Mouse (Mus musculus) hindbrain, embryonic 12.5 days (tissue): ENCODE measurements at regions not wholly inside any gene's neighbourhood (a gene's known extent, or its start where the extent isn't known, plus 50 kb on each side); places are given as distances from the start of the nearest gene placed in this dataset.

Experiments used
- ATAC-seq: fragments of 200-750 bp; cut with Nextera tagmentation; 2 replicates; pipeline ENCODE4 v1.8.0; 2017; ENCODE audit warnings: moderate TSS enrichment; ENCODE audit not compliant: low FRiP score
- H3K27ac ChIP-seq: fragments of 300-500 bp; sonication (generic); 2 replicates; pipeline ENCODE4 v1.5.1; 2016; ENCODE audit warnings: mild to moderate bottlenecking
- H3K27me3 ChIP-seq: fragments of 300-500 bp; sonication (generic); 2 replicates; pipeline ENCODE4 v1.6.1; 2016; ENCODE audit warnings: mild to moderate bottlenecking
- H3K36me3 ChIP-seq: fragments of 300-500 bp; sonication (generic); 2 replicates; pipeline ENCODE4 v1.6.1; 2016; ENCODE audit warnings: mild to moderate bottlenecking
- H3K4me1 ChIP-seq: fragments of 300-500 bp; sonication (generic); 2 replicates; pipeline ENCODE4 v1.6.1; 2016
- H3K4me2 ChIP-seq: fragments of 300-500 bp; sonication (generic); replicated peaks from 2 replicates; pipeline ENCODE4 v1.6.1; 2016; ENCODE audit warnings: mild to moderate bottlenecking
- H3K4me3 ChIP-seq: fragments of 300-500 bp; sonication (generic); 2 replicates; pipeline ENCODE4 v1.5.1; 2016; ENCODE audit warnings: mild to moderate bottlenecking
- H3K9ac ChIP-seq: fragments of 300-500 bp; sonication (generic); 2 replicates; pipeline ENCODE4 v1.6.1; 2016; ENCODE audit warnings: mild to moderate bottlenecking, moderate library complexity
- H3K9me3 ChIP-seq: fragments of 300-500 bp; sonication (generic); replicated peaks from 2 replicates; pipeline ENCODE4 v1.6.1; 2016; ENCODE audit warnings: mild to moderate bottlenecking
- WGBS: fragments of 180-500 bp; shearing (Covaris S2); methylation state at CpG from one replicate; pipeline ENCODE4 v1.1.7; 2016; 5-methylcytosine and 5-hydroxymethylcytosine counted together

GRCm38 (mm10) chr2:170275687-170276086, 127.8 kb upstream of the Zfp217 start:
- no peak for ATAC-seq
- Histone ChIP-seq H3K4me1 (no peaks in the 10 kb centered on the region), H3K4me3 (no peak overlapping the region), H3K9me3 (0 out of 2 replicates have a peak, but pooled peaks cover 4% of the 10 kb centered on the region), H3K9ac (no peak overlapping the region), H3K36me3 (no peaks in the 10 kb centered on the region), H3K27ac (no peak overlapping the region), H3K4me2 (no peak overlapping the region), H3K27me3 (no peaks in the 10 kb centered on the region)
- WGBS: 58% methylated on average over 4 of the region's 4 CpGs

- H3K4me1 ChIP-seq: peaks cover 18% of the 10 kb centered on the region
- no peak for ATAC-seq
- H3K36me3 ChIP-seq: no peaks in the 10 kb centered on the region
- no peaks in the 10 kb centered on the region for H3K27me3 ChIP-seq
- no peak overlapping the region for H3K9ac ChIP-seq
- H3K4me3 ChIP-seq: no peak overlapping the region
- 0 out of 2 replicates have a peak, but pooled peaks cover 4% of the 10 kb centered on the region for H3K9me3 ChIP-seq
- H3K27ac ChIP-seq: no peak overlapping the region
- WGBS: 76% methylated on average over 11 of the region's 11 CpGs
- H3K4me2 ChIP-seq: no peak overlapping the region
Observed at GRCm38 (mm10) chr2:170269926-170270577, 122.1 kb upstream of the Zfp217 start.

GRCm38 (mm10) chr2:170268080-170268479, 120.2 kb upstream of the Zfp217 start:
- Histone ChIP-seq H3K4me2 (no peak overlapping the region), H3K9ac (no peak overlapping the region), H3K27ac (no peak overlapping the region), H3K36me3 (no peaks in the 10 kb centered on the region), H3K9me3 (0 out of 2 replicates have a peak, but pooled peaks cover 4% of the 10 kb centered on the region), H3K4me1 (peaks cover 21% of the 10 kb centered on the region), H3K4me3 (no peak overlapping the region), H3K27me3 (no peaks in the 10 kb centered on the region)
- no peak for ATAC-seq
- 50% methylated on average over 8 of the region's 8 CpGs for WGBS

- Histone ChIP-seq H3K36me3 (no peaks in the 10 kb centered on the region), H3K4me3 (0 out of 2 replicates have a peak overlapping the region, but pooled peaks have one; percentile 16), H3K9me3 (0 out of 2 replicates have a peak, but pooled peaks cover 4% of the 10 kb centered on the region), H3K27ac (no peak overlapping the region), H3K4me1 (peaks cover 21% of the 10 kb centered on the region), H3K9ac (0 out of 2 replicates have a peak overlapping the region, but pooled peaks have one; percentile 32), H3K27me3 (no peaks in the 10 kb centered on the region), H3K4me2 (peak overlapping the region; percentile 47)
- 19% methylated on average over 12 of the region's 12 CpGs for WGBS
- ATAC-seq: no peak
Observed at GRCm38 (mm10) chr2:170267152-170267551, 119.2 kb upstream of the Zfp217 start.

GRCm38 (mm10) chr2:170266407-170267101, 118.7 kb upstream of the Zfp217 start:
- Histone ChIP-seq H3K4me3 (peak overlapping the region; percentile 16; the same call in 1 of the 2 replicates), H3K4me1 (peaks cover 21% of the 10 kb centered on the region), H3K27ac (no peak overlapping the region), H3K36me3 (no peaks in the 10 kb centered on the region), H3K27me3 (no peaks in the 10 kb centered on the region), H3K9me3 (no peaks in the 10 kb centered on the region), H3K9ac (peak overlapping the region; percentile 32; the same call in 1 of the 2 replicates), H3K4me2 (peak overlapping the region; percentile 47)
- ATAC-seq: no peak
- WGBS: 18% methylated on average over 16 of the region's 16 CpGs

- no peak for ATAC-seq
- Histone ChIP-seq H3K36me3 (no peaks in the 10 kb centered on the region), H3K4me3 (no peak overlapping the region), H3K4me2 (no peak overlapping the region), H3K9ac (no peak overlapping the region), H3K27me3 (no peaks in the 10 kb centered on the region), H3K27ac (no peak overlapping the region), H3K4me1 (peaks cover 21% of the 10 kb centered on the region), H3K9me3 (no peaks in the 10 kb centered on the region)
- WGBS: 44% methylated on average over 4 of the region's 4 CpGs
Observed at GRCm38 (mm10) chr2:170263594-170263993, 115.7 kb upstream of the Zfp217 start.

GRCm38 (mm10) chr2:170261191-170261590, 113.3 kb upstream of the Zfp217 start:
- no peaks in the 10 kb centered on the region for H3K36me3 ChIP-seq
- H3K9ac ChIP-seq: no peak overlapping the region
- 90% methylated on average over 2 of the region's 2 CpGs for WGBS
- no peak for ATAC-seq
- H3K27ac ChIP-seq: no peak overlapping the region
- H3K4me1 ChIP-seq: peaks cover 3% of the 10 kb centered on the region; the same call in 1 of the 2 replicates
- no peaks in the 10 kb centered on the region for H3K27me3 ChIP-seq
- no peaks in the 10 kb centered on the region for H3K9me3 ChIP-seq
- H3K4me2 ChIP-seq: no peak overlapping the region
- no peak overlapping the region for H3K4me3 ChIP-seq

GRCm38 (mm10) chr2:170259662-170260457, 112.0 kb upstream of the Zfp217 start:
- Histone ChIP-seq H3K4me3 (no peak overlapping the region), H3K9me3 (no peaks in the 10 kb centered on the region), H3K4me1 (peaks cover 3% of the 10 kb centered on the region; the same call in 1 of the 2 replicates), H3K36me3 (no peaks in the 10 kb centered on the region), H3K27ac (no peak overlapping the region), H3K27me3 (no peaks in the 10 kb centered on the region), H3K9ac (no peak overlapping the region), H3K4me2 (no peak overlapping the region)
- 95% methylated on average over 10 of the region's 10 CpGs for WGBS
- ATAC-seq: no peak

GRCm38 (mm10) chr2:170258367-170258766, 110.5 kb upstream of the Zfp217 start:
- no peak for ATAC-seq
- Histone ChIP-seq H3K27me3 (no peaks in the 10 kb centered on the region), H3K9ac (no peak overlapping the region), H3K9me3 (no peaks in the 10 kb centered on the region), H3K4me2 (no peak overlapping the region), H3K4me3 (no peak overlapping the region), H3K27ac (no peak overlapping the region), H3K4me1 (no peaks in the 10 kb centered on the region), H3K36me3 (no peaks in the 10 kb centered on the region)
- 72% methylated on average over 12 of the region's 13 CpGs for WGBS

- Histone ChIP-seq H3K36me3 (no peaks in the 10 kb centered on the region), H3K4me1 (0 out of 2 replicates have a peak, but pooled peaks cover under 1% of the 10 kb centered on the region), H3K9ac (no peak overlapping the region), H3K4me3 (no peak overlapping the region), H3K4me2 (no peak overlapping the region), H3K27ac (no peak overlapping the region), H3K27me3 (no peaks in the 10 kb centered on the region), H3K9me3 (no peaks in the 10 kb centered on the region)
- no peak for ATAC-seq
- WGBS: 90% methylated on average over 5 of the region's 5 CpGs
Observed at GRCm38 (mm10) chr2:170257671-170258235, 109.8 kb upstream of the Zfp217 start.

GRCm38 (mm10) chr2:170255997-170256396, 108.1 kb upstream of the Zfp217 start:
- H3K27me3 ChIP-seq: no peaks in the 10 kb centered on the region
- H3K4me1 ChIP-seq: peaks cover 5% of the 10 kb centered on the region; the same call in 1 of the 2 replicates
- no peaks in the 10 kb centered on the region for H3K9me3 ChIP-seq
- no peak overlapping the region for H3K9ac ChIP-seq
- no peak for ATAC-seq
- H3K27ac ChIP-seq: no peak overlapping the region
- 96% methylated on average over 5 of the region's 5 CpGs for WGBS
- H3K36me3 ChIP-seq: no peaks in the 10 kb centered on the region
- H3K4me2 ChIP-seq: no peak overlapping the region
- H3K4me3 ChIP-seq: no peak overlapping the region

GRCm38 (mm10) chr2:170255533-170255932, 107.6 kb upstream of the Zfp217 start:
- no peak for ATAC-seq
- Histone ChIP-seq H3K27me3 (no peaks in the 10 kb centered on the region), H3K4me2 (no peak overlapping the region), H3K9me3 (no peaks in the 10 kb centered on the region), H3K9ac (no peak overlapping the region), H3K27ac (no peak overlapping the region), H3K4me1 (peaks cover 5% of the 10 kb centered on the region; the same call in 1 of the 2 replicates), H3K36me3 (no peaks in the 10 kb centered on the region), H3K4me3 (no peak overlapping the region)
- WGBS: 95% methylated on average over 2 of the region's 2 CpGs
